Mouse (Mus musculus): ENCODE results near the gene Slc7a11.

Gene Slc7a11

DNA sequence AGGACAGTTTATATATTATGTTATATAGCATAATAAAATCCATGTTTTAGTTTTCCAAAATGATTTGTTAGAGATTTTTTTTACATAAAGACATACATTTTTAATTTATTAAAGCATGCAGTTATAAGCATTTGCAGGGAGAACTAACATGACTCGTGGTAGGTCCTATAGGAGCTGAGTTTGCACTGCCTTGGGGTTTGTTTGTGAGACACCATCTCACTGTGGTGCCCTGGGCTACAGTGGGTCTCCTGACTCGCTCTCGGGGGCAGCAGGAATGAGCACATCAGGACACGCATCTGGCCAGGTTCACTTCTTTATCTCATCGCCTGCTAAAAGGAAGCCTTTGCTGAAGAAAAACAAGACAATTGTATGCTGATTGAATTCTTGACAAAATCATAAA, 257.0 kb downstream of the Slc7a11 start:
- DNase-seq (ENCODE audit: low spot score in 2 of 2) = no peak

DNA sequence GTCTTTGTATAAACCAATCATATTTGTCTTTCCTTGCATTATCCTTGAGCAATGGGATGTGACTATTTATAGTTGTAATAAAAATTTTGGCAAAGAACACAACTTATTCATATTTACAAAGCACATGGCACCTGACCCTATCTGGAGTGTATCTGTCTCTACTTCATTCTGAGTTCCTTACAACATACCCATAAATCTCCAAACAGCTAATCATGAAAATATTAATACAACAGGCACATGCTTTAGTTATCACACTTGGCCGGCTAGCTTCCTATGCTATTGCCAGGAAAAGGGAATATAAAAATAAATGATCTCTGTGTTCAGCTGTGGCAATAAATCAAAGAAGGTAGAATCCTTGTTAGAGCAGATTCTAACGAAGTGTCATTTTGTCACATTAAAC, 257.5 kb downstream of the Slc7a11 start:
- no peak for DNase-seq (ENCODE audit: low spot score in 2 of 2)

DNA sequence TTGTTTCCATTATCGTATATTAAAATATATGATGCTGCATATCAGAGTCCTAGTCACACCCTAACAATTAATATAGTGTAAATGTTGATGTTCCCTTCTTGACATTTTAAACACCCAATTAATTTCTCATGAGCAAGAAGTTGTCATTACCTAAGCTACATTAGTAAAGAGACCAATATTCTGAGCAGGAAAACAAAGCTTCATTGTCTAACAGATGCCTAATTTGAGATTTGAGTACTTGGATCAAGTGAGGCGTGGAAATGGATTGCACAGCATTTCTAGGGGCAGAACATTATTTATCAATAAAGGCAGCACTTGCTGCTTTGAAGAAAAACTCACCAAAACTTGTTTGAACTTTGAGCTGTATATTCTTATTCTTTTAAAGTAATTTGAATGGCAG, 282.7 kb downstream of the Slc7a11 start:
- no peak for DNase-seq (ENCODE audit: low spot score in 2 of 2)

DNA sequence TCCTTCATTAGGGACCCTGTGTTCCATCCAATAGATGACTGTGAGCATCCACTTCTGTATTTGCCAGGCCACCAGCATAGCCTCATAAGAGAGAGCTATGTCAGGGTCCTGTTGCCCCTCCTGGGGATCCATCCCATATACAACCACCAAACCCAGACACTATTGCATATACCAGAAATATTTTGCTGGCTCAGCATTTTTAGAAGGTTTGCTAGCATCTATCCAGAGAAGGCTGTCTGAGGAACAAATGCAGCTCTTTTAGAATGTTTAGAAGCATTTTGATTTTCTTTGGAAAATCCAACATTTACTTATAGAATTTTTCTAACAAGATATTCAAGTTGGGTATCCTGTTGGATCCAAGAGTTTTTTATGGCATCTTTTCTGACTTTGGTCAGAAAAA, 299.3 kb downstream of the Slc7a11 start:
- DNase-seq (ENCODE audit: low spot score in 2 of 2) = no peak

DNA sequence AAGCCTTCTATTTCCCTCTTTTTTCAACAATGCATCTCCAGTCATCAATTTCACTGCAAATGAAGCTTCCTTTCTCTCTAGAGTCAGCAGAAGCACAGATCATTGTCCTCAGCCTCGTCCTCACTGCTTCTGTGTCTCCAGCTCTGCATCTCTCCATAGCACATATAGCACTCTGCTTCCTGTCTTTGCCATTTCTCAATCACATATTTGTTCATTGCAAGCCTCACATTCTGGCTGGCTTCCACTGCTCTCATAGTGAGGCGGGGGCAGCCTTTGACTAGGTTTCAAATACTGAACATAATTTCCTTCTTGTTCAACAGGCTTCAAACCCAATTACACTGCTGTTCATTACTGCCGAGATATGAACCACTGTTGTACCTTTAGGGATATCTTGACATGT, 305.1 kb downstream of the Slc7a11 start:
- no peak for DNase-seq (ENCODE audit: low spot score in 2 of 2)

DNA sequence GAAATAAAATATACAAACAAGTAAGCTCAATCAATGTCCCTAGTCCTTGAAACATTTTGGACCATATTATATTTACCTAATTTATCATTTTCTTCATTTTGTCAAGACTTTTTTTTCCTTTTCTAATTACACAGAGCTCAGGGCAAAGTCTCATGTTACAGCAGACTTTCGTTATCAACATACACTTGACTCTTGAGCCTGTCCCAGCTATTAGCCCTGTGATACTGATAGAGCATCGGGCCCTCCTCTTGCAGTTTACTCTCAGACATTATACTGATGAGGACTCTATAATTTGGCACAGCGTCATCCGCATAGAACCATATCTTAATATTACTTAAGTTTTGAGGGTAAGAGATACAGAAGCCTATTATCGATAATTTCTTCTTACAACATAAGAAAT, 311.2 kb downstream of the Slc7a11 start:
- no peak for DNase-seq (ENCODE audit: low spot score in 2 of 2)

DNA sequence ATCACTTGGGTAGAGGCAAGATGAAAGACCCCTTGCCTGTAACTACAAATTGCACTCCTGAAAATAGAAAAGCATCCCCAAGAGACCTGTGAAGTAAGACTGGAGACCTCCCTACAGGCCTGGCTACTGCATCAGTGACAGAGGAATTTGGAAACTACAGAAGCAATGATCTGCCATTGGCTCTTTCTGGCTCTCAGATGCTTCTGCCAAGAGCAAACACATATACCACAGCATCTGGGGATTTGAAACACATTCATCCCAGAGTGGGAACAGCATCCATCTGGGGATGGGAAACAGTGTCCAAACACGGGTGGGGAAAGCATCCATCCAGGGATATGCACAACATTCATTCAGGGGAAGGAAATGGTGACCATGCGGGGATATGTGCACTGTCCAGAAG, 313.1 kb downstream of the Slc7a11 start:
- no peak for DNase-seq (ENCODE audit: low spot score in 2 of 2)

DNA sequence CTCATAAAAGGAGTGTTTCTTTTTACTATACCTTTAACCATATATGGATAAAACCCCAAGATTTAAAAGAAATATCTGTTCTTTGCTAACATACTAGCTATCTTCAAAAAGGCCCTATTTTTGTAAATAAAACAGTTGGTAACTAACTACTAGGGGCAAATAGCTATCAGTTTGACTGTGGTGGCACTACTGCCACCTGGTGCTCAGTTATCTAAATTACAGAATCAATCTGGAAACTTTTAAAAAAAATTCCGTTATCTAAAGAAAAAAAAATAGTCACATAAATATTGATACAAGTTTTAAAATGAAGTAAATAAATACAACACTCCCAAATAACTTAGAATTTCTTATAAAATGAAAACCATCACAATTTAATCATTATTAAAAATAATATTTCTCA, 322.4 kb downstream of the Slc7a11 start:
- no peak for DNase-seq (ENCODE audit: low spot score in 2 of 2)

DNA sequence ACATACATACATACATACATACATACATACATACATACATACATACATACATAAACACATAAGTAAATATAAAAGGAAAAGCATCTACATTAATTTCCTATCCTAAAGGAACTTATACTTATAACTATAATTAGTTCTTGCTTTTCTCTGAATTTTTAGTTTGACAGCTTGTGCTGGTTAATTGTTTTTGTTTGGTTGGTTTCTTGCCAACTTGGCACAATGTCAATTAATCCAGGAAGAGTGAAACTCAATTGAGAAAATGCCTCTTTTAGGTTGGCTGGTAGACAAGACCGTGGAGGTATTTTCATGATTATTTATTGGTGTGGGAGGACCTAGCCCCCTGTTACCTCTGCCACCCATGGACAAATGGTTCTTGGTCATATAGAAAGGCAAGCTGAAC, 327.1 kb downstream of the Slc7a11 start:
- no peak for DNase-seq (ENCODE audit: low spot score in 2 of 2)

DNA sequence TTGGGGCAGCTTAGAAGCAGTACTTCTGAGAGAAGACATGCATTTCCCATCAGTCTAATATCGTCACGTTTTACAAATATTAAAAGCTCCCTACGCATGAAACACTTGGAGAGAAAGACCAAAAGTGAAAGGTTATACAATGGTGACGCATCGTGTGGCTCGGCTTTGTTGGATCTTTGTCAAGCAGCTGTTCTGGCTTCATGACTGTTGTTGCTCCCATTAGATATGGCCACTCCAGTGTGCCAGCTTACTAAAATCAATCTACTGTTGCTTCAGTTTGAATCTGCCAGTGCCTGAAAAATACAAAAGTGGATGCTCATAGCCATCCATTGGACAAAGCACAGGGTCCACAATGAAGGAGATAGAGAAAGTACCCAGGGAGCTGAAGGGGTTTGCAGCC, 337.9 kb downstream of the Slc7a11 start:
- no peak for DNase-seq (ENCODE audit: low spot score in 2 of 2)

DNA sequence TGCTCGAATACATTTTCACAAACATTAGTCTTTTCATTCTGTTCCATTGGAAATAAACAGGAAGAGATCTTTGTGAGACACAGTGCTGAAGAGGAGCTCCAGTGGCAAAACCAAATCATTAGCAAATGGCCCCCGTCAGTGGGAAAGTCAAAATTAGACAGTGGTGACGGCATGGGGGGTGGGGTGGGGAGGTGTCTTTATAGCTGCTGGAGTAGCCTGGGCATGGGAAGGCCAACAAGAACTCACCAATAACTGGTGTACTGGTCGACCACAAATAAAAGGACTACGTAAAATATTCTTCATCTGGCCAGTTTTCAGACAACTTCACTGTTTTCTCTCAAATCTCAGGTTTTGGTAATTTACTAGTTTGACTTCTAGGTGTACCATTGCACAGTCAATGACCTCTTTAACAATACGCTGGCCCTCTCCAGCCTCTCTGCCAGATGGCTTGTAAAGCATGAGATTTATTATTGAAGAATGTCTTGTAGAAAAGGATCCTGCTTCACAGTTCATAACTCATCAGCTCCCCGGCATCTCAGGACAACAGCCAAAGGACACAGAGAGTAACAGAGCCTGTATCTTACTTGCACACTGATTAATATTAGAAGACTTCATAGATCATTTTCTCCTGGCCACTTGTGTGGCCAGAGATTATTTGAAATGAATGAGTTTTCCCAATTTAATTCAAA, 348.9 kb downstream of the Slc7a11 start:
- no peak for DNase-seq (ENCODE audit: low spot score in 2 of 2)

DNA sequence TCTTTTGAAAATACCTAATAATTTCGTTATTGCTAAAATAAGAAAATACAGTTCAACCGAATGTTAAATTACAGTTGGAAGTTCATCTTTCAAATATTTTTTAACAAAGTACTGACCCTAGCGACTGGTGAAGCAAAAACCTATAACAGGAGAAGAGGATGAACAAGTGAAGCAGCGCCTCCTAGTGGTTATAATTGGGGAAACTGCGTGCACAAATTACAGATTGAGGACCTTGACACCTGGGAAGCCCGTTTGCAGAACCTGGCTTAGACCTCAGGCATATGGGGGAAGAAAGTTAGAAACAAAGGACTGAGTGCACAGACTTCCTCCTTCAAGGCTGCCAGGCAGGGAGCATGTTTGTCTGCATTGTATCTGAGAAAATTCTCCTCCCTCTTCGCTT, 366.4 kb downstream of the Slc7a11 start:
- DNase-seq (ENCODE audit: low spot score in 2 of 2) = peak; percentile 40 to 67

DNA sequence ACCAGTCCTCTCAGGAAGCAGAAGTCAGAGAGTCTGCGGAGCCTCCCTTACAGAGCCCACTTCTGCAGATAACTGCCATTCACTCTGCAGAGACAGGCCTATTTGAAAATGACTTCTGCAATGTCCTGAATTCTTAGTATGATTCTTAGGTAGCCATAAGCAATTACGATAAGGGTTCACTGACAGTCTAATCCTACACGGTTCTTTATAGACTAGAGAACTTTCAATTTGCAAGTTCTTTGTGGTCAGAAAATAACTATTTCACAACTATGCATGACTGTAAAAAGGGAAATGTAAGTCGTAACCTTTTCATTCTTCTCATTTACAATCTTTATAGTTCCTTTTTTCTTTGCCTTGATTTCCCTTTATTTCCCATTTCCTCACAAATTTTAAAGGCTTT, 380.0 kb downstream of the Slc7a11 start:
- no peak for DNase-seq (ENCODE audit: low spot score in 2 of 2)

DNA sequence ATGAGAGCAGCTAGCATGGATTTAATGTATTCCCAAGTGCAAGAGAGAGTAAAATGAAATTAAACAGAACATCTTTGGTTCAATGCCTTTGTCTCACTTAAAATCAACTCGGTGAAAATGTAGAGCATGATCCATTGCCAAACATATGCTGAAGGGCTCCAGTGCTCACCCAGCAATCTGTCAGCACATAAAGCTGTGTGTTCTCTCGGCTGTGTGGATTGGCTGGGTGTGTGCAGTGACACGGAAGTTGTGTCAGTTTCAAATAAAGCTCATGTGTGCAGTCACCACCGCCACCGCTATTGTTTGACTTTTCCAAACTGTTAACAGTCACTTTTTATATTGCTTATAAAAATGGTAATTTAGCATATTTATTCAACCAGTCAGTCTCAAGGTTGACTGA, 398.7 kb downstream of the Slc7a11 start:
- DNase-seq (ENCODE audit: low spot score in 2 of 2) = peak in 1 of 2 experiments; percentile 7

DNA sequence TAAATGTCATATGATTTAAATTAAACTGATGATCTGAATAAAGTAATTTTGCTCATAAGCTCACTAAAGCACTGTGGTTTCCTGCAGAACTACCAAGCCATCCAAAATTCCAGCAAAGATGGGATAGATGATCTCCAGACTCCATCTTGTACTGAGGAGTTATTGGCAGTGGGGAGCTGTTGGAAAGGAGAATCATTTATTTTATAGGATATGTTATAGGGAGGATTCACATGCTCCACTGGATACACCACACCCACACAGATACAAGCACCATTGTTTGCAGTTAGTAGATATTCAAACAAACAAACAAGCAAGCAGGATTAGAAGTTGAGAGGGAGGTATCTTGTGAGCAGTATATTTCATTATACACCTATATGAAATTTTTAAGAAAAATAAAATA, 399.3 kb downstream of the Slc7a11 start:
- DNase-seq (ENCODE audit: low spot score in 2 of 2) = no peak

DNA sequence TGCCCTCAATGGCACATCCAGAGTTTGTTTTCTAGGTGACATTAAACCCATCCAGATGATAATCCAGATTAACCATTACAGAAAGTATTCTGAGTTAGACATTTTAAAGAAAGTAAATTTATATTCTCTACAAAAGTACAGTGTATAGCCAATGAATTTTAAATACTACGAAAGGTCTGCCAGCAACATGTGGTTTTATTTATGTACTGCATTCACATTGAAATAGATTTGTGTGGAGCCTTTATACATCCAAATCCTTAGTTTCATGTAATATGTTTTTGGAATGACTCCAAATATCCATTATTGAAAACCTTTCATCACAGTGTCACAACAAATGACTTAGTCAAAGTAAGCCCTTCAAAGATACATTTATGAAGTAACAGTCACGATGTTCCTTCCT, 402.3 kb downstream of the Slc7a11 start:
- DNase-seq (ENCODE audit: low spot score in 2 of 2) = no peak

DNA sequence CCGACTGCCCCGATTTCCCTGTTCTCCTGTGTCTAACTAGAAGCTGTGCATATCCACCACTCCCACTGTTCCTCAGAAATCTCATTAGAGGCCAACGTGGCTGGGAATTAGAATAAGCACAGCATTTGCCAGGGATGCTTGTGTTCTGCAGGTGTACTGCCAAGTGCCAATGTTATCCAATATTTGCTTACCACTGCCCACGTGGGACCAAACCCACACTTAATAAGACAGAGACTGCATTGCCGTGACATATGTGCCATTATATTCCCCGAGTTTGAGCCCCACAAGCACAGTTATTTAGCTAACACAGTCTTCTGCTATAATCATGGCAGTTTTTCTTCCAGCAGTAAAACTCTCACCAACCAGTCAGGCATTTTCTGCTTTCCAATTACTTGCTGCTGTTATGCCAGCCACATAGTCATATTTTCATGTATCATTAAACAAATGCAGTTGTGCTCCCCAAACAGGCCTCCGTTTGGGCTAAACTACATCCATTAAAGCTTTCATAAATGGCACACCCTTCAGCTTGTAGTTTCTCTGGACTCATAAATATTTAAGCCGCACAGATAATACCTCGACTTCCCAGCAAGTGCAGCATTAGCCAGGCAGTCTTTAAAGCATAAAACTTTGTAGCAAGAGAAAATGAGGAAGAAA, 407.4 kb downstream of the Slc7a11 start:
- no peak for DNase-seq (ENCODE audit: low spot score in 2 of 2)

DNA sequence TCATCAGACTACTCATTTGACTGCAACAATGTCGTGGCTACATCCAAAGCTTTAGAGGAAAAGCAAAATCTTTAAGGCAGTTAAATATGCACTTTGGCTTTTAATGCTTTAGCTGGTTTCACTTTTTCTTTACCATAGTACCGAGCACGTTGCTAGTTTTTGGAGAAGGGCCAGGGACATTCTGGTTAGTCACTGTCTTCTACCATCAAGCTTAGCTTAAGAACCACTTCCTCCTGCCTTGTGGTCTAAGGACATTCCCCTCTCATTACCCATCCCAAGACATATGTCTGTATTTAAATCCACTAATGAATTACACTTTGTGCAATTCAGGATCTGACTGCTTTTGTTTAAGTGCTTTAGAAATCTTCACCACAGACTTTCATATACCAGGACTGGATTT, 410.1 kb downstream of the Slc7a11 start:
- DNase-seq (ENCODE audit: low spot score in 2 of 2) = no peak

DNA sequence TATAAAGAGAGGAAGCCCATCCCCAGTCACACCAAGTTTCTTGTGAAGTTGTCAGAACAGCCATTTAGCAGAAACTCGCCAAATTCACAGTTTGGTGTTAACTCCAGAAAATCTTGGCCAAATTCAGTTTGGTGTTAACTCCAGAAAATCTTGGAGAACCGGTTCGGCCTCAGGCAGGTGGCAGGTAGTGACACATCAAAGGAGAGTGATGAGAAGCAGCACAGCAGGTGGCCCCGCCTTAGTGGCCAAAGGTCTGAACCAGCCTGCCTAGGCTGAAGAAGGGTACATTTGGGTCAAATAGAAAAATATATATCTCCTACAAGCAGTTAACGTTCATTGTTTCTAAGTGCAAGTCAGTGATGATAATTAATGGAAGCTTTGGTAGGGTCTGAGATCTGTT, 417.4 kb downstream of the Slc7a11 start:
- no peak for DNase-seq (ENCODE audit: low spot score in 2 of 2)

DNA sequence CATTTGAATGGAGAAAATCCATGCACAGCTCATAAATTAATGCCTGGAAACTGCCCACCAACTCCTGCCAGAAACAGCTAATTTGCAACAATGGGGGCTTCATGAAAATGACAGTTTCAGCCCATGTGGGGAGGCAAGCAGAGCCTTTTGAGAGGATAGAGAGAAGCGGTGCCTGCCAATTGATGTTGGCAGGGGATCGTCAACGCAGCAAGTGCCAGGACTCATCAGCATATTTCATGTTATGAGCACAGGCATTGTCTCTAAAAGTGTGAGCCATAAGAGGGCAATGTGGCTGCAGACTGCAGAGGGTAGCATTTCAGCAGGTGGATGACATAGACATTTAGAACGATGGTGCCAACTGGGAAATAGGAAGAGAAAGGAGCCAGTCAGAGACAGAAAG, 429.0 kb downstream of the Slc7a11 start:
- peak; percentile 15 to 31 for DNase-seq (ENCODE audit: low spot score in 2 of 2)

DNA sequence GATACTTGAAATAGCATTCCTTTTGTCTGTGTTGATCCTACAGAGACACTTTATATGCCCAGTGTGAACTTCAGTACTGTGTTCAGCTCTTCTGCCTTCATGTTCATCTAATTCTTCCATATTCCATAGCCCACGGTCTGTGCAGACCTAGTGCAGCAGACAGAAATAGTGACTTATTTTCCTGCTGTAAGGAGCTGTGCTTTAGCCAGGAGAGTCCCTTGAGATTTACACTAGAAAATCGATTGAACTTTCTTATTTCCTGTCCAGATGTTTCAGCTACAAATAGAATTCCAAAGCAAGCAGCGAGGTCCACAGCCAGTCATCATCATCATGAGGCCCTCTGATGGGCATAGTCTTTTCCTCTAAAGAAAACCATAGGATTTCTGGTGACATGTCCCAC, 431.4 kb downstream of the Slc7a11 start:
- no peak for DNase-seq (ENCODE audit: low spot score in 2 of 2)

DNA sequence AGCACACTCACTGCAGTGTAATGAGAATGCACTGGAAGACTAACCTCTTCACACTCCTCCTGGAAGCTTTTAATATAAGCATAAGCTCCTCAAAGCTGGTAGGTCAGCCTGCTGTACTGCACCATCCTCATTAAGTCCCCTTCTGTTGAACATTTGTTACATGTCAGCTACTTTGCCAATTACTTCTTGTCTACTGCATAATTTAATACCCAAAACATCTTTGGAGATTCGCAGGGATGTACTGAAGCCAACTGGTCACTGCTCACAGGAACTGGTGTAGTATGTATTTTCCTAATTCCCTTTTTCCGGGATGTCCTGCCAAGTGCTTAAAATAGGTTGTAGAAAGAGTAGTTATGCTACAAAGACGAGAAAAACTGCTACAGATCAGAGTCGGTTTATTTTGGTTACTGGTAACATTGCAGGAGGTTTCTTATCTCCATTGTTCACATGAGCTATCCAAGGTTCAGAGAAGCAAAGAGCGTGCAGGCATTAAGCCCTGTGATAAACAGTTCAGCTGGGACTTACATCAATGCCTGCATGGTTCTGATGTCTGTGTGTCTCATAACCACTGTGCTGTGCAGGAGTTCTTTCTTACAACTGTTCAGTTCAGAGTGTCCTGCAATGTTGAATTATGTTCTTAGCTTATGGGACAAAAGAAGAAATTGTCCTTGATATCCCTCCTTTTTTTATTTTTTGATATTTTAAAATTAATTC, 439.3 kb downstream of the Slc7a11 start:
- DNase-seq (ENCODE audit: low spot score in 2 of 2) = no peak

DNA sequence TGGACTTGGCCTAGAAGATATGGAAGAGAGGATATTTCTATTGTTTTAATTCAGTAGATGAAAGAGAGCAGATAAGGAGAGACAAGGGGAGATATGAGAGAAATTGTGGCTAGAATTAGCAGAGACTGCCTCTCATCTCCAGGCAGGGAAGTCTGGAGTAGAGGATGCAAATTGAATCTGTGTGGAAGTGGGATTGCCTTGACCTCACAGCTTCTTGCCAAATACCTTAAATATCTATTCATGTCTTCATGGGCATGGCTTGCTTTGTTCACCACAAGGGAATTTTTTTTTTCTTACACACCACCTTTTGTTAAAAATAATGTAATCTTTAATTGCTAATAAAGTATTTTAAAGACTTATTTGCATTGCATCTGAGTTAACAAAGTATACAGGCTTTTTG, 441.3 kb downstream of the Slc7a11 start:
- no peak for DNase-seq (ENCODE audit: low spot score in 2 of 2)

Measured in frontal cortex, postnatal 36 days (tissue).